Mouse (Mus musculus) neural tube, embryonic 14.5 days (tissue): ENCODE results near the gene Tle6. TPM values are rescaled to one million over a fixed set of nuclear protein-coding genes. Genes with fewer than 3 reads are reported as not detected.
"Not testable (repeated sequence)": the region's sequence is repeated elsewhere in the genome, so short reads cannot be mapped to it uniquely, and the experiment has no call there.

Experiments used
- ATAC-seq: fragments of 200-750 bp; cut with Nextera tagmentation; 2 replicates; pipeline ENCODE4 v1.8.0; 2017; ENCODE audit warnings: low read depth, mild to moderate bottlenecking, moderate TSS enrichment, moderate library complexity
- H3K27ac ChIP-seq: fragments of 300-500 bp; sonication (generic); 2 replicates; pipeline ENCODE4 v1.5.1; 2014; ENCODE audit warnings: low read depth, mild to moderate bottlenecking, control low read depth, low read length, moderate library complexity, mixed read lengths
- H3K27me3 ChIP-seq: fragments of 300-500 bp; sonication (generic); 2 replicates; pipeline ENCODE4 v1.6.1; 2014; ENCODE audit warnings: low read length; ENCODE audit not compliant: control insufficient read depth, insufficient read depth
- H3K36me3 ChIP-seq: fragments of 300-500 bp; sonication (generic); 2 replicates; pipeline ENCODE4 v1.6.1; 2014; ENCODE audit warnings: low read length, mixed read lengths; ENCODE audit not compliant: control insufficient read depth, insufficient read depth
- H3K4me1 ChIP-seq: fragments of 300-500 bp; sonication (generic); 2 replicates; pipeline ENCODE4 v1.6.1; 2014; ENCODE audit warnings: low read length; ENCODE audit not compliant: control insufficient read depth, insufficient read depth
- H3K4me2 ChIP-seq: fragments of 300-500 bp; sonication (generic); 2 replicates; pipeline ENCODE4 v1.6.1; 2014; ENCODE audit warnings: mild to moderate bottlenecking, low read depth, low read length, control low read depth
- H3K4me3 ChIP-seq: fragments of 300-500 bp; sonication (generic); 2 replicates; pipeline ENCODE4 v1.5.1; 2014; ENCODE audit warnings: low read depth, low read length, control low read depth, mixed read lengths
- H3K9ac ChIP-seq: fragments of 300-500 bp; sonication (generic); replicated peaks from 2 replicates; pipeline ENCODE4 v1.6.1; 2014; ENCODE audit warnings: low read depth, mild to moderate bottlenecking, control low read depth, low read length, mixed read lengths
- H3K9me3 ChIP-seq: fragments of 300-500 bp; sonication (generic); 2 replicates; pipeline ENCODE4 v1.6.1; 2016; ENCODE audit warnings: low read length; ENCODE audit not compliant: control insufficient read depth
- WGBS: fragments of 180-500 bp; shearing (Covaris S2); extraction: QIAGEN DNeasy Blood & Tissue Kit; methylation state at CpG from one replicate; pipeline ENCODE4 v1.1.7; 2014; 5-methylcytosine and 5-hydroxymethylcytosine counted together
- polyA plus RNA-seq: library from polyadenylated mRNA; unstranded; fragments of >200 nt; fragmentation: Nextera tagmentation; extraction: Ambion mirVana; gene quantifications from 2 replicates; pipeline ENCODE4 v1.2.1, GENCODE M21; 2014

Tle6 gene
- polyA plus RNA-seq, 1 experiment from 2014 or later: 6.6 TPM

GRCm38 (mm10) chr10:81641978-81642647 lies 41.2 kb upstream of the Tle6 start:
- Histone ChIP-seq H3K27me3 (no peaks in the 10 kb centered on the region), H3K4me3 (peak overlapping the region; percentile 69; the same call in 1 of the 2 replicates), H3K4me2 (peak overlapping the region; percentile 74; the same call in 1 of the 2 replicates), H3K9me3 (no peaks in the 10 kb centered on the region), H3K4me1 (peaks cover 19% of the 10 kb centered on the region), H3K9ac (peak overlapping the region; percentile 18), H3K36me3 (no peaks in the 10 kb centered on the region), H3K27ac (peak overlapping the region; percentile 93; the same call in 1 of the 2 replicates)
- whole genome bisulfite sequencing: 79% methylated on average over 8 of the region's 8 CpGs
- no peak for ATAC-seq

GRCm38 (mm10) chr10:81641566-81641965 lies 40.7 kb upstream of the Tle6 start:
- H3K9me3 ChIP-seq: no peaks in the 10 kb centered on the region
- H3K4me2 ChIP-seq: peak overlapping the region; percentile 74; the same call in 1 of the 2 replicates
- 95% methylated on average over 2 of the region's 2 CpGs for WGBS
- no peak overlapping the region for H3K4me3 ChIP-seq
- H3K27ac ChIP-seq: no peak overlapping the region
- H3K9ac ChIP-seq: peak overlapping the region; percentile 18; the same call in 1 of the 2 replicates
- no peaks in the 10 kb centered on the region for H3K36me3 ChIP-seq
- peaks cover 19% of the 10 kb centered on the region for H3K4me1 ChIP-seq
- no peaks in the 10 kb centered on the region for H3K27me3 ChIP-seq
- no peak for ATAC-seq

- H3K27ac ChIP-seq, H3K36me3 ChIP-seq, H3K9ac ChIP-seq, H3K4me3 ChIP-seq, ATAC-seq, H3K4me2 ChIP-seq, H3K27me3 ChIP-seq, H3K9me3 ChIP-seq: not testable (repeated sequence)
- 45% methylated on average over 4 of the region's 4 CpGs for WGBS
- peaks cover 19% of the 10 kb centered on the region for H3K4me1 ChIP-seq
Measured at GRCm38 (mm10) chr10:81640825-81641224, 40.0 kb upstream of the Tle6 start.

- Histone ChIP-seq H3K9ac (no peak overlapping the region), H3K4me1 (peaks cover 19% of the 10 kb centered on the region), H3K9me3 (no peaks in the 10 kb centered on the region), H3K27me3 (no peaks in the 10 kb centered on the region), H3K27ac (no peak overlapping the region), H3K4me3 (no peak overlapping the region), H3K4me2 (no peak overlapping the region), H3K36me3 (no peaks in the 10 kb centered on the region)
- ATAC-seq: no peak
- 75% methylated on average over 6 of the region's 6 CpGs for WGBS
Measured at GRCm38 (mm10) chr10:81638101-81638500, 37.2 kb upstream of the Tle6 start.

- Histone ChIP-seq H3K4me1 (peaks cover 3% of the 10 kb centered on the region; the same call in 1 of the 2 replicates), H3K4me2 (no peak overlapping the region), H3K36me3 (no peaks in the 10 kb centered on the region), H3K9ac (no peak overlapping the region), H3K27ac (no peak overlapping the region), H3K4me3 (no peak overlapping the region), H3K27me3 (no peaks in the 10 kb centered on the region), H3K9me3 (no peaks in the 10 kb centered on the region)
- no peak for ATAC-seq
- 22% methylated on average over 8 of the region's 8 CpGs for WGBS
Measured at GRCm38 (mm10) chr10:81636338-81636737, 35.5 kb upstream of the Tle6 start.

GRCm38 (mm10) chr10:81633253-81634099 lies 32.6 kb upstream of the Tle6 start:
- Histone ChIP-seq H3K9ac (peak overlapping the region; percentile 51), H3K27me3 (no peaks in the 10 kb centered on the region), H3K36me3 (no peaks in the 10 kb centered on the region), H3K4me3 (peak overlapping the region; percentile 37), H3K27ac (no peak overlapping the region), H3K4me1 (no peaks in the 10 kb centered on the region), H3K9me3 (no peaks in the 10 kb centered on the region), H3K4me2 (peak overlapping the region; percentile 67)
- peak; percentile 88 for ATAC-seq
- 3% methylated on average over 37 of the region's 37 CpGs for WGBS

GRCm38 (mm10) chr10:81628390-81628789 lies 27.5 kb upstream of the Tle6 start, which contains the start of gene Ankrd24:
Gene Ankrd24 (plus strand): TSS chr10:81628540.
- Histone ChIP-seq H3K27ac (peak within 1 kb of the TSS; percentile 90), H3K36me3 (peaks cover 18% of the 10 kb centered on the region; the same call in 1 of the 2 replicates), H3K9ac (peak within 1 kb of the TSS; percentile 83), H3K27me3 (no peaks in the 10 kb centered on the region), H3K4me3 (peak within 1 kb of the TSS; percentile 77), H3K9me3 (no peaks in the 10 kb centered on the region), H3K4me2 (peak within 1 kb of the TSS; percentile 91), H3K4me1 (peaks cover 15% of the 10 kb centered on the region)
- 86% methylated on average over 16 of the region's 16 CpGs for WGBS
- ATAC-seq: peak; percentile 4; the same call in 1 of the 2 replicates

- no peaks in the 10 kb centered on the region for H3K9me3 ChIP-seq
Measured at GRCm38 (mm10) chr10:81627836-81628220, 27.0 kb upstream of the Tle6 start.

More at GRCm38 (mm10) chr10:81627836-81628220, 27.0 kb upstream of the Tle6 start:
- ATAC-seq: peak; percentile 13
- 66% methylated on average over 7 of the region's 7 CpGs for WGBS
- Histone ChIP-seq H3K36me3 (peaks cover 18% of the 10 kb centered on the region), H3K27ac (peak overlapping the region; percentile 90), H3K9ac (peak overlapping the region; percentile 83), H3K27me3 (no peaks in the 10 kb centered on the region), H3K4me3 (peak overlapping the region; percentile 77), H3K4me1 (peaks cover 15% of the 10 kb centered on the region), H3K4me2 (peak overlapping the region; percentile 91)
